Mouse (Mus musculus) heart, postnatal 10 days (tissue): Measurements from ENCODE around the gene Afap1. TPM values are rescaled to one million over a fixed set of nuclear protein-coding genes. Genes with fewer than 3 reads are reported as not detected.
A peak's percentile ranks its signal among the peaks of the same experiment; 100 is the strongest.

ENCODE experiments used
- DNase-seq, 2 experiments: peaks; one replicate each; pipeline ENCODE4 v3.0.0; 2021
- intact Hi-C: fragments of 180-260 bp; cut with DNase I; formaldehyde crosslinking; loops from one replicate; pipeline ENCODE4 v1.15.1; 2025
- total RNA-seq, 2 experiments: library from RNA; stranded (reverse); gene quantifications; 2 replicates each; pipeline ENCODE4 v1.2.3; 2021

Afap1 gene
- total RNA-seq, 2 experiments from 2014 or later = 37.9 to 42.9 TPM

GRCm38 (mm10) chr5:36021091-36021490 is 128.0 kb downstream of the Afap1 start:
- intact Hi-C loops = no loop called here
- DNase-seq = no peak

- no peak for DNase-seq
- intact Hi-C loops = no loop called here
These were observed 129.2 kb downstream of the Afap1 start for GRCm38 (mm10) chr5:36022361-36022760.

GRCm38 (mm10) chr5:36024003-36024685 is 131.0 kb downstream of the Afap1 start:
- intact Hi-C loops = no loop called here
- DNase-seq = no peak

GRCm38 (mm10) chr5:36025076-36025475 is 132.0 kb downstream of the Afap1 start:
- intact Hi-C loops = no loop called here
- DNase-seq = no peak

- peak; percentile 63 to 76 for DNase-seq
- intact Hi-C loops = loop anchor here (1.0 to 2.0 kb wide), 2 partner anchors 189 to 365 kb away; partner anchors contain the start of gene Sorcs2
These were observed 140.7 kb downstream of the Afap1 start for GRCm38 (mm10) chr5:36033531-36034426.

- intact Hi-C loops = loop anchor here (5.0 kb wide), 1 partner anchor 93 kb away; no protein-coding TSS in a partner anchor
These were observed 146.5 kb downstream of the Afap1 start for GRCm38 (mm10) chr5:36039596-36039995.

GRCm38 (mm10) chr5:36040398-36041235 is 147.5 kb downstream of the Afap1 start:
- intact Hi-C loops = no loop called here
- DNase-seq = peak; percentile 70 to 78

More at GRCm38 (mm10) chr5:36039596-36039995, 146.5 kb downstream of the Afap1 start:
- peak in 1 of 2 experiments; percentile 29 for DNase-seq

GRCm38 (mm10) chr5:36041236-36041562 is 148.1 kb downstream of the Afap1 start:
- DNase-seq = no peak
- intact Hi-C loops = no loop called here

GRCm38 (mm10) chr5:36041756-36042155 is 148.6 kb downstream of the Afap1 start:
- intact Hi-C loops = no loop called here

GRCm38 (mm10) chr5:36043154-36043553 is 150.0 kb downstream of the Afap1 start:
- DNase-seq = no peak
- intact Hi-C loops = no loop called here

More at GRCm38 (mm10) chr5:36041756-36042155, 148.6 kb downstream of the Afap1 start:
- peak in 1 of 2 experiments; percentile 25 for DNase-seq

Other genes starting within 250 kb of the Afap1 start
- gene Htra3, start 213.5 kb upstream of the Afap1 start, total RNA-seq = 10 to 100 TPM; 69.0 to 86.6 TPM
- gene Sh3tc1, start 153.3 kb upstream of the Afap1 start, total RNA-seq = 10 to 100 TPM; 14.7 to 17.4 TPM
- gene Ablim2, start 135.4 kb upstream of the Afap1 start, total RNA-seq = 10 to 100 TPM in 1 of 2 experiments, 1 to 10 TPM in 1; 9.9 to 12.6 TPM